Mouse (Mus musculus) ovary, adult 18-20 months (tissue): ENCODE data around the gene Nsfl1c.
"Not testable (repeated sequence)": the region's sequence is repeated elsewhere in the genome, so short reads cannot be mapped to it uniquely, and the experiment has no call there.

ENCODE experiments used
- DNase-seq: peaks from one replicate; pipeline ENCODE4 v3.0.0; 2022; ENCODE audit warnings: low spot score, mixed read lengths

Nsfl1c gene

DNA sequence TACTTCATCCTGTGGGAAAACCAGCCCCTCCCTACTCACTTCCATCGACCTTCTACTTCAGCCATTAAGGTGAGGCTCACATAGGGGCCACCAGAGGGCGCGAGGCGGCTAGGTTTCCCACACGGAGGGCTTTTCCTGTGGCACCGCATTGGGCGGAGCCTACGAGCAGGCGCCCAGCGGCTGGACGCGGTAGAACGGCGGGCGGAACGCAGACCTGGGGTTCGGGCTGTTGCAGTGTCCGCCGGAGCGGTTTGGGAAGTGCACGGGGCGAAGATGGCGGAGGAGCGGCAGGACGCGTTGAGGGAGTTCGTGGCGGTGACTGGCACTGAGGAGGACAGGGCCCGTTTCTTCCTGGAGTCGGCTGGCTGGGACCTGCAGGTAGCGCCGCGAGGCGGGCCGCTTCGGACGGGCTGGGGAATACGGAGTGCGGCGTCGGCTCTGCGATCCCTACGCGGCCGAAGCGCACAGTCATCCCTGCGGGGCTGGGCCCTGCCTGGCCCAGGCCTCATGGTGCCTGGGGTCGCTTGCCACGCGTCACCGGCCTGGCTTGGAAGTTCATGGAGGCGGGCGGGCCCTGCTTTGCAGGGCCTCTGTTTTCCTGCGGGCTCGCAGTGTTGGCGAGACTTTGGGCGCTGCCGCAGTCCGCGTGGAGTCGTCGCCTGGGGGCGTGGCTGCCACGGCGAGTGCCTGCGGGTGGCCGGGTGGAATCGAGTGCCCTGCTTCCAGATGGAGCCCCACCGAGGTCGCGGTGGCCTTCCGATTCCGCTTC, at the start of gene Nsfl1c:
TSS of gene Nsfl1c (plus strand) at position 148 of the 769 bp plus-strand sequence.
- DNase-seq: peak; percentile 85

DNA sequence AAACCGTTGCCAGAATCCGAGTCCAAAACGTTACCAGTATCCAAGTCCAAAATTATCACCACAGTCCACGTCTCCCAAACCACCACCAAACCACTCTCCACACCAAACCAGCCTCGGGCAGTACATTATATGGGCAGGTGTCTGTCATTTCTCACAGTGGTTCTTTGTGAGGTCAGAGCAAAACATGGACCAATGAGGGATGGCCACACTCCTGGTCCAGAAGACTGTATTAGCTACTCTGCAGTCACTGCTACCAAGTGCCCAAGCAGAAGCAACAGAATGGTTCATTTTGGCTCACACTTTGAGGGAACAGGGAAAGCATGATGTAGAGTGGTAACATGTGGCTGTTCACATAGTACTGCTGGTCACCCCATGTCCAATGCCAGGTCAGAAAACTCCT, 17.9 kb upstream of the Nsfl1c start, which contains the start of gene 4921509C19Rik:
TSS of gene 4921509C19Rik (minus strand) at position 101 of the 400 bp plus-strand sequence.
- DNase-seq: not testable (repeated sequence)

DNA sequence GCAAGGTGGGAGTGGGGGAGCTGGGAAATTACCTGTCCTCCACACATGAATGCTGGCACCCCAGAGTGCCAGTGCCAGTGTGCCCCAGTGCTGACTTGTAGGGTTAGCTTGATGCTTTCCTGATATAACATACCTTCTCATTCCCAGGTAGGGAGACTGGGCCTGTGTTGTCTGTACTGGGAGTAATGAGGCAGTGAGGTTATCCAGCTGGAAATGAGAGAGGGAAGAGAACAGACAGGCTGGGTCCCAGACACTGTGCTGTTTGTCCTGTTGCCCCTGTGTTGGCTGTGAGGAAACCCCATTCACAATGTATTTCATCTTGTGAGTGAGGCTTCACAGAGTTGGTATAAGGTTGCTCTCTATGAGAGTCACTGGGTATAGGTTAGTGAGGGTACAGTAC, 7.5 kb upstream of the Nsfl1c start:
- DNase-seq: no peak

DNA sequence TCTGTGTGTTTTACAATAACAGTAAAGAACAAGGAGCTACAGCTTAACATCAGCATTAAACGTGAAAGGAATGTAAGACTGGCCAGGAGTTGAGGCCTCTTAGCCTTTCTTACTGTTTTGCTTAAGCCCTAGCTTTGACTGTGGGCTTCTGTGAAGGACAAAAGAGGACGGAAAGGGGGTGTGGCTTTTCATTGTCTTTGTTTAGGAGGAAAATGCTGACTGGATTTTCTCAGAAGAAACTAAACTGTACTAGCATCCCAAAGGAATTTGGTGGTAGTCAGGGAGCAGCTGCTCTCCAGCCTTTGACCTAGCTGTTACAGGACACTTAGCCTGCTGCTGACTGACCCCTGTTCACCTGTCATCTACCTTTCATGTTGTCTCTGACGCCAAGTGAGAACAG, 4.4 kb downstream of the Nsfl1c start:
- no peak for DNase-seq

DNA sequence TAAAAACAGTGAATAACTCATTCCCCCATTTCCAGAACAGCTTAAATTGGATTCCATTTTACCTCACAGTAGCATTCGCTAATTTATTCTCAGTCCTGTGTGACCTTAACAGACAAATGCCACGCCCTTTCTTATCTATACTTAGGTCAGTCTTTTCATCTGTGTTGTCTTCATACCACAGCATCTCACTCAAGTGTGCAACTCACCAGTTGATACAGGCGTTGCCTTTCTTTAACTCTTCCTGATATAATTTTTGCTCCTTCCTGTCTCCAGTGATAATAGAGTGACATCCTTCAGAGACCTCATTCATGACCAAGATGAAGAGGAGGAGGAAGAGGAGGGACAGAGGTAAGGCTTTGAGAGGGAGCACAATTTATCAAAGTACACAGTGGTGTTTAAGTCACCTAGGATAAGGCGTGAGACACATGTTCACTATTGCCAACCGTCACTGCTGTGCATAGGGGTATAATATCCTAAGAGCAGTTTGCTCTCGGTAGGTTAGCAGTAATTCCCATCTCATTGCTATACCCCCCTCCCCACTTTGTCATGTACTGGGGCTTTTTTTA, 6.5 kb downstream of the Nsfl1c start:
- DNase-seq: no peak

DNA sequence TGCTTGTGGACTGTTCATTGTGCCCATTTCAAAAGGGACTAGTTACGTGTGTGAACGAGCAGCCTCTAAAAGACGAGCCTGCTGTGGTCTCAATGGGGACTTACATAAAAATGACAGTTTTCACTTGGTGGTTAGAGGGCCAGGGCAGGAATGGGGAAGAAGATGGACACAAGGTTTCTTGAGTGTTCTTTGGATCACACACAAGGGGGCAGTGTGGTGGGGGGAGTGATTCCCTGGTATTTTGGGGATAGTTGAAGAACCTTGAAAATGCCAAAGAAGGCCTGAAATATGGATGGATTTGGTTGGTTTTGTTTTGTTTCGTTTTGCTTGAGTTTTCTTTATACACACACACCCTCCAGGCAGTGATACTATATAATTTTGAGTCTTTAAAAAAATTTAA, 10.2 kb downstream of the Nsfl1c start:
- DNase-seq: no peak

DNA sequence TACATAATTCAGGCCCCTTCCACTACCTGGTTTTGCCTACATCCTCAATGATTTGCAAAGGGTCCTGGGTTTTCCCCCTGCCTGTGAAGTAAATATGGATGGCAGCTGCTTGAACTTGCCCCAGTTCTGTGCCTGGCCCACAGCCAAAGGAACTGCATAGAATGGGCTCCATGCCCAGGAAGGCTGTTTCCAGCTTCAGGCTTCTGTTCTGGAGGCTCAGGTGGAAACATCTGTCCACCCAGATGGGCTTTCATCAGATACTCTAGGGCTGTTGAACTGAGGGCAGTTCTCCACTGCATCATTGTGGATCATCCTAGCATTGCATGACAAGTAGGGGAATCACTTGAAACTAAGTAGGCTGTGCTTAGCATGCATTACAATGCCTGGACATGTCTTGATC, 18.2 kb downstream of the Nsfl1c start:
- DNase-seq: no peak

DNA sequence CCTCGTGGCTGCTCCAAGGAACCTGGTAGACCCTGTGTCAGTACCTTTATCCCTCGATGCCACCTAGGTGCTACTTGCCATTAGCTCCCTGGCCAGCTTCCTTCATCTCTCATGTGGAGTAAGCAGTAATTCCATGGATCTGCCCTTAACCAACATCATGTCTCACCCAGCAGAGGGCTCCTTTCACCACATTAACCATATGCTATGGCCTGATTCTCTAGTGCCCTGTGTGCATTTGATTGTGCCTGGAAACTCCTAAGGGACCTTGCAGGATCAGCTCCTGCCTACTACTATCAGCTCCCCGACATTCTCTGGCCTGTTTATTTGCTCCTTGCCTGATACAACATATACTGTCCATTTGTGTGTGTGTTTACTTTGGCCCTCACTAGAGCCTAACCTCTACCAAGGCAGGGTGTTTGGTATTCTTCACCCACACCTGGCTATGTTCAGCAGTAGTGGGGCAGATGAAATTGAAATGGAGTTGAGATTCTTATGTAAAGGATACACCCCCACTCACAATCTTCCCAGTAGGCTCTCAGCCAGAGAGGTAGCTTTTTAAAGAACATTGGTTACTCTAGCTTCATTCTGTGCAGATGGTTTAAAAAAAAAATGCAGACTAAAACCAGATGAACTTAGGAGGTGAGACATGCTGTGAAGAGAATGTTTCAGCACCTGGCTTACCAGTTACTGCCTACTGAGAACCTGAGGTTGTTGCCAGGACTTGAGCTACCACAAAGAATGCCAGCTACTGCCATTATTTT, 19.7 kb downstream of the Nsfl1c start:
- no peak for DNase-seq

DNA sequence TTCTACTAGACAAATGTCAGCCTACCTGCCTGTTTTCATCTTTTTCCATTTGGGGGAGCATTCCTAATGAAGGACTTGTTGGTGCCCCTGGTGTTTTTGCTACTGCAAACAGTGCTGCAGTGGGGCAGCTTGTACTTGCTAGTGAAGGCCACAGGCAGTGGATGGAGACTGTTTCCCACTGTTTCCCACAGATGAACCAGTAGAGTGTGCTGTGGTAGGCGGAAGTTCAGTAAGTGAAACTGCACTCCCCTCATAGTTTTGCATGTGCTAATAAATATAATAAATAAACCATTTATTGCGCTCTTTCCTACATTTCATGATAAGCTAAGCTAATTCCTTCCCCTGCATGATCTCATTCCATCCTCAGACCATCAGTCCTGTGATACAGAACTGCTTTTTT, 25.0 kb downstream of the Nsfl1c start:
- no peak for DNase-seq

DNA sequence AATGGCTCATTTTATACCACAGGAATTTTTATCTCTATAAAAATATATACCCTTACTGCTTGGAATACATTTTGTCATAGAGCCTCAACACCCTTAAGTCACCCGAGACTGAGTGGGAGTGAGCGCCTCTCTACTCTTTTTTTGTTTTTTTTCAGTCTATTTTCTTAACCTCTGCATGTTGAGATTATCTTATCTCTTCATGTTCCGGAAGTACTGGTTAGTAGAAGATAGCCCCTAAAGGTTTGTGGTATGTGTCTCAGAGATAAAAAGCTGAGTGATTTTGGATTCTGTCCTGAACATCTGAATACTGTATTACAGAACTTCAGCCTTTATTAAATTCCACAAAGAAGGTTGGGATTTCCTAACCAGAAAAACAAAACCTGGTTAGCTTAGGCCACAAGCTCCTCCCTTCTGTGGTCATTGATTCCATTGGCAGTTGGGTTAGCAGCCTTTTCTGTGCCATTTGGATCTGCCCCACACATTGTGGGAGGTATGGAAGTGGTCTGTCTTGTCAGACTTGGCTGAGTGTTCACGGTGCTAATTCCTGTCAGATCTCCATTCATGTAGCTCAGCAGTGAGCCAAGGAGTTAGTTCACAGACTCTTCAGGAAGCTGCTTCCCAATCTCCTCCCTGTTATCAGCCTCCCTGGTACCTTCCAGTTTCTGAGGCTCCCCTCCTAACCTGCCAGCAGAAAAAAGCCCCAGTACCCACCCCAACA, 30.5 kb downstream of the Nsfl1c start:
- DNase-seq: no peak

DNA sequence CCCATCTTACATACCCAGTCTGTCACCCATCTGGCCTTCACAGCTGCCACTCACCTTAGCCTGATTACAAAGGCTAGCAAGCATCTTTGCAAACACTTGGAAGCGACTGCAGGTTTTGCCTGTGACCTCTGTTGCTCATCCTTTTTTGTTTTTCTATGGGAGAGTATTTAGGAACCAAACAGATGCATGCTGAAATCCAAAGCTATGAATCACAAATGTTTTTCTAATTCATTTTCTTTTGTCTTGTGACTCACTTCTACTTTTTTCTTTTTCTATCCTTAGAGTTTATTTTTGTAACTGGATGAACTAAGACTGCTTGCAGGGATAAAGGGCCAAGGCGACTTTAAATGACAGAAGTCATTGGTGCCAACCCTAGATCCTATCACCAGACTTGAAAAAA, 31.5 kb downstream of the Nsfl1c start:
- no peak for DNase-seq

DNA sequence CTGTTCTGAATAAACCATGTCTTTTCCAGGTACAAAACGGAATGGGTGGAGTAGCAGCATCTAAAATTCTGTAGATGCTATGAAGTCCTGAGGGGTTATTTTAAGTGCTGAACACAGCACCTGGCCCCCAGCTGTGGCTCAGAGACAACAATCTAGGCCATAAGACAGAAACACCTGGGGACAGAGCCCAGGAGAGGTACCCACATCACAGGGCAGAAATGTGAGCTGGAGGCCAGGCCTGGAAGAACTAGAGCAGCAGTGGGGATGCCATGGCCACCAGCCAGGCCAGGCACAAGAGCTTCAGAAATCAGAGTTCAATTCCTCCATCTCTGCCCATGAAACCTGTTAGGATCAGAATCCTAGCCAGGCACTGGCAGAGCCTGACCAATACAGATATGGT, 34.1 kb downstream of the Nsfl1c start:
- DNase-seq: no peak

DNA sequence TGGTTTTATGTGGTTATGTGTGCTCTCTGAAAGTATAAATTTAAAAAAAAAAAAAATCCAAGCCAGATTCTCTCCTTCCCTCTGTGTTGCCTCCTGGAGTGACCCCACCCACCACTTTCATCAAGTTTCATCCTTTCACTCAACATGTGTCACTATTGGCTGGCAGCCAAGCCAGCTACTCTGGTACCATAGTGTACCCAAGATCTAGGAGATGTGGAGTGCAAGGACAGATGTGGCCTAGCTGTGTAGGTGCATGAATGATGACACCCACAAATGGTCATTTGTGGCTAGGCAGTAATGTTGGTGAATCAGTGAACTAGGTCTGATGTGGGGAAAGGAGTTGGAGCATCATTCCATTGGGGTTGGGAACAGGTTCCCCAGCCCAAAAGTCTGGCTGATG, 35.2 kb downstream of the Nsfl1c start:
- DNase-seq: no peak

DNA sequence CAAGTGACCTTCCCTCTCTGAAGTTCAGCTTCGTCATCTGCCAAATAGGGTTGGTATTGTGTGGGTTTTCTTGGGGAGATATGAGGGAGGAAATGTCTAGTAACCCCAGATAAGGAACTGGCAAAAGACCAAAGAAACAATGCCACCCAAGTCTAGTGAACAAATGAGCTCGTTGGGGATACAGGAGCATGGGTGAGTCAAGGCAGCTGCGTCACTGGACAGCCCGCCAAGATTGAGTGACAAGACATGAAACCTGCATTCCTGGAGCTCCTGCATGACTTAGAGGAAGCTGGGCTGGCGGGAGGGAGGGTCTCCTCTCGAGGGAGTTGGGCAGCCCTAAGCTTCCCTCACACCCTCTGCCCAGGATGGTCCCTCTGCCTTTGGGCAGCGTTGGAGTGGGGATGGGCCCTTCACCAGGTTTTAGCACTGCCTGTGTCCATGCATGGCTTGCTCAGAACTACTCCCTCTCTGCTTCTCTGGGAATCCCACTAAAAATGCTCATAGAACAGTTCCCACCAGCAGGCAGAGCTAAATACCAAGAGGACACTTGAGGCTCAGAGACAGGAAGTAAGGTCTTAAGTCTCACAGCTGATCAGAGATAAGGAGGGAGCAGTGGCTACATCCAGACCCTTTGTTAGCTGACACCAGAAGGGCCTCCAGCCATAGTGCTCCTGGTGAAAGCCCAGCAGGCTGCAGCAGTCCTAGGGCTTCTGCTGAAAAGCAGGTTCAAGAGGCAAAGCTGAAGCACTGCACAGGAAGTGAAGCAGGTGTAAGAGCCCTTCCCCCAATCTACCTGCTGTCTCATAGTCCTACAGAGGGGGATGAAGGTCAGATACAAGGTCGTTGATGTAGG, 36.6 kb downstream of the Nsfl1c start:
- DNase-seq: no peak

DNA sequence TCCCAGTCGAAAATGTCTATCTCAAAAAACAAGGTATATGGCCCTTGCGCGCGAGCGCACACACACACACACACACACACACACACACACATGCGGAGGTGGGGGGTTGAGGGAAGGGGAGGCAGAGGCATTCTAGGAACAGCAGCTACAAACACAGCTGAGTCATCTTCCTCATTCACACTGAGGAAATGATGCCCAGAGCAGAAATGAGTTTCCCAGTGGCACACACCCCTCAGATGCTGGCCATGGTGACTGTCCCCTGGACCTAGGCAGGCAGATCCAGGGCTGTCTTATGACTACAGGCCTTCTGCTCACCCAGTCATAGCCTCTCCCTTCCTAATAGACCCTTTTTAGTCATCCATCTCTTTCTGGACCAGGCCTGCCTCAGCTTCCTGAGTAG, 39.6 kb downstream of the Nsfl1c start:
- no peak for DNase-seq

DNA sequence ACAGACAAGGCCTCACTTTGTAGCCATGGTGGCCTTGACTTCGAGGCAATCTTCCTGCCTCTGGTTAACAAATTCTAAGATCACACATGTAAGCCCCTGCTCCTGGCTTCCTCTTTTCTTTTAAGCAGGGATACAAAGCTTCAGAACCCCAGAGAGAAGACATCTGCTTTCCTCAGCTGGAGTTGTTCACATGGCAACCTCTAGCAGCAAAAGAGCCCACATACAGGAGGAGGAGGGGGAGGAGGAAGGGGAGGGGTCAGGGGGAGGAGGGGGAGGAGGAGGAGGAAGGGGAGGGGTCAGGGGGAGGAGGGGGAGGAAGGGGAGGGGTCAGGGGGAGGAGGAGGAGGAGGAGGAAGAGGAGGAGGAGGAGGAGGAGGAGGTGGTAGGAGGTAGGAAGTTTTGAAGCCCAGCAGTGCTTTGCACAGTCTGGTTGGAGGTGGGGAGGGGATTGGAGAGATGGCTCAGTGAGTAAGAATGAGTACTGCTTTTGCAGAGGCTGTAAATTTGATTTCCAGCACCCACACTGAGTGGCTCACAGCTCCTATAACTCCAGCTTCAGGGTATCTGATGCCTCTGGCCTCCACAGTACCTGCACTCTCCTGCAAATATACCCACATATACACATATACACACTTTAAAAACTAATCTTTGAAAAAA, 42.1 kb downstream of the Nsfl1c start:
- no peak for DNase-seq

DNA sequence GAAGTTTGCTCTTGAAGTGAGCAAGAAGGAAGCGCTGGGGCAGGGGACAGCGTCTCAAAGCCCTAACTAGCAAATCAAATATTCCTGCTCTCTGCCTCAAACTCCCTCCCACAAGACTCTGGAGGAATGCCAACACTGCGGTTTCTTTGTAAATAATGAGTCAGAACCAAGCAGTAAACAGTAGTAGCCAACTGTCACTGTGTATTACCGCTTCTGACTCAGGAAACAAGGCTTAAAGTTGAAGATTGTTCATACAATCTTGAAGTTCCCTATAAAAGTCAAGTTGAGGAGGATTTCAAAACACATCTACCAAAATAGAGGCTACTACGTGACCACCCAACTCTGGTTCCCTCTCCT, 42.6 kb downstream of the Nsfl1c start:
- DNase-seq: peak; percentile 31

DNA sequence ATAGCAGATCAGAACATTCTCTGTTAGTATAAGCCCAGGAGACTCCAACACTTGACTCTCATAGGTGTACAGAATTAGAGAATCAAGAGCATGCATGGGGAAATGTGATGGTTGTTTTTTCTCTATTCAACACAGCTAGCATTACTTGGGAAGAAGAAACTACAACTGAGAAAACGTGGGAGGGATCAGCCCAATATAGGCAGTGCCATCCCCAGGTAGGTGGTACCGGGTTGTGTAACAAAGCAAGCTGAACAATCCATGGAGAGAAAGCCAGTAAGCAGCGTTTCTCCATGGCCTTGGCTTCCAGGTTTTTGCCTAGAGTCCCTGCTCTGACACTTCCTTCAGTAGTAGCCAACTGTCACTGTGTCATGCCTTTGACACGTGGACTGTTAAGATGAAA, 44.7 kb downstream of the Nsfl1c start:
- no peak for DNase-seq

DNA sequence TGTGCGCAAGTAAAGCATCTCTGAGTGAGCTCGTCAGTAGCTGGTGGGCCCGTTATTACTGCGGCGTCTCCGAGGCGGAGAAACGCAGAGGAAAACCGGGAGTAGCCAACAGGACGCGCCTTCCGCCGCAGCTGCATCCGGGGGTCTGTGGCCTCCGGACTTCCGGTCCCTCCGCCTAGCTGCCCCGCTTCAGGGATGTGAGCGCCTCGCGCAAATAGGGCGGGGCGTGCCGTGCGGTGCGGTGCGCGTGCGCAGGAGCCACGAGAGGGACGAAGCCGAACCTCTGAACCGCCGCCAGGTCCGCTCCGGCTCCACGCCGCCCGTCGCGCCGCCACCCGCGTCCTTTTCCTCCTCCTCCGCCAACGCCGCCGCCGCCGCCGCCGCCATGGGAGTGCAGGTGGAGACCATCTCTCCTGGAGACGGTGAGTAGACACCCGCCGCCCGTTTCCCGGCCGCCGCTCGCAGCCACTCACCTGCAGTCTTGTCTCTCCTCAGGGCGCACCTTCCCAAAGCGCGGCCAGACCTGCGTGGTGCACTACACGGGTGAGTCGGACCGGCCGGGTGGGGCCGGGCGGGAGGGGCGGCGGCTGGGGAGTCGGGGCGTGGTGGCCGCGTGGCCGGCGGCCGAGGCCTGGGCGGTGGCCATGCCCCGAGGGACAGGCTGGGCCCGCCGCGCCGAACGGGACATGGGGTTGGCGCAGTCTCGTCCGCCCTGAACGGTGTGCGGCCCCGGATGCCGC, 48.5 kb downstream of the Nsfl1c start, which contains the start of gene Fkbp1a:
TSS of gene Fkbp1a (plus strand) at position 161 of the 740 bp plus-strand sequence.
- peak; percentile 96 for DNase-seq
